19 mouse cellular contexts compared by ENCODE assay signal in the genomic region with DNA sequence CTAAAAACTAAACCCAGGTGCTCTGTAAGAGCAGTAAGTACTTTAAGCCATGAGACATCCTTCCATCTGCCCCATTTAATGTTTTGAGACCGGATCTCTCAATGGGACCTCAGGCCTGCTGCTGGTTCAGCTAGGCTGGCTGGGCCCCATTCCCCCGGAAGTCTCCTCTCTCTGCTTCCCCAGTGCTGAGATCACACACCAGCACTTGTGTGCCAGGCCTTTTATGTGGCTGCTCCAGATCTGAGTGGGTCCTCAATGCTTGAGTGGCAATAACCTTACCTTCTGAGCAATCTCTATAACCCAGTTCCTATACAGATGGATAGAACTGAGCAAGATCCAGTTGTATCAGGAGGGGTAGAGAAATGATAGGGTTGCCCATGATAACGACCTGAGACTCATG.
DNase-seq lines count a peak whose midpoint lies in the region; ATAC-seq and TF ChIP-seq lines count a peak whose summit lies in the region.
"Had no signal": no experiment of that assay in that cellular context is flagged by ENCODE, and none has a peak within 500 bp of the region (broad histone marks: within the 10 kb centered on the region; RNA-seq: fewer than 3 reads in every experiment).

No protein-coding gene starts in this region.

- WGBS in lung, embryonic 15.5 days: 56% methylated on average over 3 of the region's 3 CpGs
- 48% methylated on average over 3 of the region's 3 CpGs for WGBS in spleen, adult 2 months
- WGBS in neural tube, embryonic 15.5 days: 90% methylated on average over 3 of the region's 3 CpGs
- WGBS in forebrain, embryonic 10.5 days: 78% methylated on average over 3 of the region's 3 CpGs

- TF ChIP-seq CTCF in spleen, adult 2 months (IDR thresholded peaks at IDR 0.05; ENCODE audit: extremely low read depth, insufficient read depth, insufficient read length, insufficient replicate concordance): no peak

- H3K9me3 ChIP-seq in lung, embryonic 15.5 days: no peaks in the 10 kb centered on the region
- no peaks in the 10 kb centered on the region for H3K9me3 ChIP-seq in neural tube, embryonic 15.5 days (replicated peaks)
- H3K9me3 ChIP-seq in forebrain, embryonic 10.5 days: no peaks in the 10 kb centered on the region
- H3K9me3 ChIP-seq: heart, embryonic 12.5 days; hindbrain, embryonic 15.5 days; stomach, embryonic 15.5 days had no signal

- H3K4me2 ChIP-seq in lung, embryonic 15.5 days: no peak overlapping the region
- no peak overlapping the region for H3K4me2 ChIP-seq in neural tube, embryonic 15.5 days
- H3K4me2 ChIP-seq: heart, embryonic 12.5 days; hindbrain, embryonic 15.5 days; liver, embryonic 11.5 days; stomach, embryonic 15.5 days had no signal

- H3K4me1 ChIP-seq in lung, embryonic 15.5 days: peaks cover 12% of the 10 kb centered on the region
- H3K4me1 ChIP-seq in spleen, adult 2 months (ENCODE audit: control insufficient read depth, insufficient read depth, insufficient read length): peaks cover 5% of the 10 kb centered on the region; the same call in 1 of the 2 replicates
- H3K4me1 ChIP-seq in neural tube, embryonic 15.5 days: no peaks in the 10 kb centered on the region
- H3K4me1 ChIP-seq in forebrain, embryonic 10.5 days: peaks cover 6% of the 10 kb centered on the region; the same call in 1 of the 2 replicates
- H3K4me1 ChIP-seq: hindbrain, embryonic 15.5 days; stomach, embryonic 15.5 days had no signal

- H3K4me3 ChIP-seq in lung, embryonic 15.5 days: no peak overlapping the region
- no peak overlapping the region for H3K4me3 ChIP-seq in spleen, adult 2 months (ENCODE audit: extremely low read depth, insufficient read depth, insufficient read length)
- no peak overlapping the region for H3K4me3 ChIP-seq in neural tube, embryonic 15.5 days (replicated peaks)
- H3K4me3 ChIP-seq in forebrain, embryonic 10.5 days: no peak overlapping the region
- H3K4me3 ChIP-seq: erythroblast, embryonic 14.5 days; heart, embryonic 12.5 days; hindbrain, embryonic 15.5 days; megakaryocyte, embryonic 14.5 days; stomach, embryonic 15.5 days had no signal

- no peak for ATAC-seq in lung, embryonic 15.5 days (ENCODE audit: borderline replicate concordance, extremely low read depth, low FRiP score, low TSS enrichment)
- no peak for ATAC-seq in neural tube, embryonic 15.5 days (ENCODE audit: low FRiP score)
- ATAC-seq: forebrain, postnatal 0 days had no signal

- H3K27ac ChIP-seq in lung, embryonic 15.5 days: 0 out of 2 replicates have a peak overlapping the region, but pooled peaks have one; percentile 46
- H3K27ac ChIP-seq in spleen, adult 2 months (ENCODE audit: insufficient read depth, low read length): peak overlapping the region; percentile 33; the same call in 1 of the 2 replicates
- no peak overlapping the region for H3K27ac ChIP-seq in neural tube, embryonic 15.5 days (replicated peaks)
- H3K27ac ChIP-seq in forebrain, embryonic 10.5 days: no peak overlapping the region
- H3K27ac ChIP-seq: hindbrain, embryonic 15.5 days; stomach, embryonic 15.5 days had no signal

- no peak for TF ChIP-seq POLR2A in spleen, adult 2 months (IDR thresholded peaks at IDR 0.05; ENCODE audit: low read depth, low read length)

- no peak overlapping the region for H3K9ac ChIP-seq in lung, embryonic 15.5 days
- no peak overlapping the region for H3K9ac ChIP-seq in neural tube, embryonic 15.5 days (replicated peaks)
- H3K9ac ChIP-seq: forebrain, postnatal 0 days; heart, embryonic 12.5 days; hindbrain, embryonic 15.5 days; stomach, embryonic 15.5 days had no signal

- no peak for DNase-seq in lung, postnatal 14 days
- DNase-seq in induced T-regulatory cell, adult 2 months (ENCODE audit: low read depth): peak; percentile 73
- DNase-seq in spleen, adult 2 months (ENCODE audit: low read depth in 1 of 2, low spot score in 2 of 2): peak; percentile 23 to 48
- DNase-seq in thymus, postnatal 36 days: peak; percentile 75 to 87
- DNase-seq in adipocyte (ENCODE audit: low spot score): no peak
- DNase-seq in forebrain, embryonic 10.5 days (ENCODE audit: extremely low spot score, low spot score): no peak
- DNase-seq: cerebellum, adult 2 months; embryo, embryonic 11 days; forebrain, postnatal 0 days; gastrocnemius, postnatal 25 days; kidney, adult 8-10 months had no signal

- H3K27me3 ChIP-seq in lung, embryonic 15.5 days: no peaks in the 10 kb centered on the region
- H3K27me3 ChIP-seq in spleen, adult 2 months (ENCODE audit: control insufficient read depth, insufficient read depth, low read length): no peaks in the 10 kb centered on the region
- H3K27me3 ChIP-seq in neural tube, embryonic 15.5 days (replicated peaks): no peaks in the 10 kb centered on the region
- H3K27me3 ChIP-seq in forebrain, embryonic 10.5 days (ENCODE audit: poor library complexity, severe bottlenecking): peaks cover 13% of the 10 kb centered on the region
- H3K27me3 ChIP-seq: heart, embryonic 12.5 days; hindbrain, embryonic 15.5 days; megakaryocyte, embryonic 14.5 days; stomach, embryonic 15.5 days had no signal

- no peaks in the 10 kb centered on the region for H3K36me3 ChIP-seq in lung, embryonic 15.5 days
- H3K36me3 ChIP-seq in spleen, adult 2 months (ENCODE audit: control insufficient read depth, insufficient read depth, low read length): no peaks in the 10 kb centered on the region
- no peaks in the 10 kb centered on the region for H3K36me3 ChIP-seq in neural tube, embryonic 15.5 days
- no peaks in the 10 kb centered on the region for H3K36me3 ChIP-seq in forebrain, embryonic 10.5 days (replicated peaks)
- H3K36me3 ChIP-seq: heart, embryonic 12.5 days; hindbrain, embryonic 15.5 days; stomach, embryonic 15.5 days had no signal

Comparison
In these comparisons a context has a peak if more than half of its experiments do, and no peak if none do; other contexts are left out.
1. H3K27ac ChIP-seq: peak in lung, embryonic 15.5 days (single experiment) and spleen, adult 2 months (single experiment); none in neural tube, embryonic 15.5 days (single experiment) and forebrain, embryonic 10.5 days (single experiment).
2. DNase-seq: peak in induced T-regulatory cell, adult 2 months (single experiment), spleen, adult 2 months (2 of 2) and thymus, postnatal 36 days (2 of 2); none in lung, postnatal 14 days (single experiment), adipocyte (single experiment) and forebrain, embryonic 10.5 days (single experiment).